Mouse (Mus musculus) retina, embryonic 14.5 days (tissue): ENCODE measurements around the gene Tctex1d1.

Source experiments
- DNase-seq: peaks from one replicate; pipeline ENCODE4 v3.0.0-alpha.2; 2015; ENCODE audit warnings: low spot score

Tctex1d1 gene

GRCm38 (mm10) chr4:102978440-102978839, at the start of gene Tctex1d1:
Gene Tctex1d1, plus strand, starts transcription at chr4:102978606.
- DNase-seq, result peak; percentile 56

DNA sequence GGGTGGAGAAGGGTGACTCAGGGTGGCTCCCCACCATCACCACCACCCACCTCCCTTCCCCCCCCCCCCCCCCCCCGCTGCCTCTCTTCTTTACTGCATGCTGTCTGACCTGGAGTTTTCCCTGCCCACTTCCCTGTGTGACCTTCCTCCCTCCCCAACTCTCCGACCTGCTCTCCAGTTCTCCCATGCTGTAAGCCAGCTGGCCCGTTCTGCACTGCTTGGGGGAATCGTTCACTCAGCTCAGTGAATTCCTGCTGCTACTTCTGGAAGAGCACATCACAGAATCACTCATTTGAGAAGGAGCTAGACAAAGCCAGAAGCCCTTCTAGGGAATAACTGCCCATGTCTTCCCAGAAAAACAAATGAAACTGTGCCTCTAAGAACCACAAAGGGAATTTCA, 48.9 kb upstream of the Tctex1d1 start:
- DNase-seq, result no peak

GRCm38 (mm10) chr4:102930679-102931078, 47.7 kb upstream of the Tctex1d1 start:
- no peak for DNase-seq

DNA sequence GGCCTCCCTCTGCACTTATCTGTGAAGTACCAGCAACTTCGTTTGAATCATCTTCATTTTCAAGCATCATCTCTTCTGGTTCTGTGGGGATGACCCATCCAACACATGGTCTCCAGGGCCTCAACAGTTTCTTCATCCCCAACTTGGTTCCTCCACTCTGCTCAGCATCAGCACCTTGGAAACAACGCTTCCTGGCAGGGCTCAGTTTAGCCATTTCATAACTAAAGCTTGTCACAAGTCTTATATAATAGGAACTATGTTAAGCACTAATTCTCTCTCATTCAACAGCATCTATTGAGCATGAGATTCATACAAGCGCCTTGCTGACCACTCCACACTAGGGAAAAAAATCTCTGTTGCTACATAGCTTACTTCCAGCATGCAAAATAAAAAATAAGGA, 38.1 kb upstream of the Tctex1d1 start:
- DNase-seq, result no peak

DNA sequence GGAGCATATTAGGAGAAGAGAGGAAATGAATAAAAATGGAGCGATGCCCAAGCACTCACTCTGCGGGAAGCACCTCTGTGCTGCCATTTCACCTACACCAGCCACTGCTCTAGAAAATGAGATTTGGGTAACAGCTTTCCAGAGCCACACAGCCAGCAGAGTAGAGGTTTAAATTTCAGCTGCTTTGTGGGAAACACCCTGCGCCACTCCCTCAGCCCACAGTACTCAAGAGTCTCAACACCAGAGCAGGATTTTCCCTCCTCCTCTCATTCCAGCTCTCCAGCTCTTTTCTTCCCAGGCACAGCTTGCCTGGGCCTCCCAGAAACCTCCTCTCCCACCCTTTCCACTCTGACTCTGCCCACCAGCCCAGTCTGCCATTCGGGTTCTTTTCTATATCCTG, 37.7 kb upstream of the Tctex1d1 start:
- no peak for DNase-seq

DNA sequence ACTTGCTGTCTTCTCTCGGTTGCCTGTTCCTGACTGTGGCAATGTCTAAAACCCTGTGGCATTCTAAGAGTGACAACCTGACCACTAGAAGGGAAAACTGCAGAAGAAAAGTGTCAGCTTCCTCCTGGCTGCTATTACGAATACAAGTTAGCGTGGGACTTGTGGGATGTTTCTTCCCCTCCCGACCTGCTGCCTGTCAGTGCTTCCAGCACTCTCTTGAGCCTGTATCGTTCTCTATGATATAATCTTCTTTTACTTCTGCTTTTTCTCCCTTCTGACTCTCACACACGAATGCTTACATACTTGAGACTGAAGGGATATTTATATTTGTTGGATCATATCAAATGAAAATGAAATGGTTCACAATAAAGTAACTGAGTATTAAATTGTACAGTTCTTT, 34.1 kb upstream of the Tctex1d1 start:
- no peak for DNase-seq

DNA sequence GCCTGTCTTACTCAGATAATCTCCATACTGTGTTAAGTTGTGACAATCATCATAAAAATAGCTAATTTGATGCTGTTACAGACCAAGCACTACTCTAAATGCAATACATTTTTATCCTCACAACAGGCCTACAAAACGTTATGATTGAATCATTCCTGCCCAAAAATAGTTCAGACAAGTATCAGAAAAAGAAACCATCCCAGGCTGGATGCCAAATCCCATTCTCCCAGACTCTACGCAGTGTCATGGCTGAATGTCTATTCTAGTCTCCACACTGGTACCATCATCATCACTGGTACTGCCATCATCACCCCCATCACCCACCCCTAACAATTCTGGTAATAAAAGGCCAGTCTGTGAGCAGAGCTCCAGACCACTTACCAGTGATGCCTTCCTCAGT, 25.9 kb upstream of the Tctex1d1 start:
- no peak for DNase-seq

DNA sequence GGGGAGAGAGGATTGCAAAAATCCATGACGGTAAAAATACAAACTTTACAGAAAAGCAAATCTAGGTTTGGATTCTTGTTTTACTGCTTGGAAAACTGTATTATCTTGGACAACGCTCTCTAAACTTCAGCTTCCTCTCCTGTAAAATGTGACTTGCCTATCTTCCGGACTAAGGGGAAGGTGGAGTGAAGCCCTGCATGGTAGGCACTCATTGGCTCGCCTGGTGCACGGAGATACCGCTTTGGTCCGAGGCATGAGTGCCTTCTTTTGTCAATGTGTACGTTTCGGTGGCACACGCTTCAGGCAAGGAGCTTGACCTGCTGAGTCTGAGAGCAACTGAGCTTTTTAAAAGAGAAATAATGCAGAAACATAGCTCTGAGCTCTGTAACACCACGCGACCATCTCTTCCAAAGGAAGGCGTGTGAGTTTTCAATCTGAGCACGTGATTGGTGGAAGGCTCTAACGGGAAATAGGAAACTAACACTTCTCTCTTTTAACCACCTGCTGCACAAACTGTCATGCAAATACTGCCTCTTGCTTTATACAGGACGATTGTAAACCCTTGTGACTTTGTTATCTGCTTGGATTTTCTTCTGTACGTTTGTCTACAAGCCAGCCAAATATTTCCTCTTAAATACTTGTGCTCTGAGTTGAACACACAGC, 23.0 kb upstream of the Tctex1d1 start:
- DNase-seq, result no peak

- DNase-seq, result no peak
Measured at GRCm38 (mm10) chr4:102959409-102959808, 19.0 kb upstream of the Tctex1d1 start.

DNA sequence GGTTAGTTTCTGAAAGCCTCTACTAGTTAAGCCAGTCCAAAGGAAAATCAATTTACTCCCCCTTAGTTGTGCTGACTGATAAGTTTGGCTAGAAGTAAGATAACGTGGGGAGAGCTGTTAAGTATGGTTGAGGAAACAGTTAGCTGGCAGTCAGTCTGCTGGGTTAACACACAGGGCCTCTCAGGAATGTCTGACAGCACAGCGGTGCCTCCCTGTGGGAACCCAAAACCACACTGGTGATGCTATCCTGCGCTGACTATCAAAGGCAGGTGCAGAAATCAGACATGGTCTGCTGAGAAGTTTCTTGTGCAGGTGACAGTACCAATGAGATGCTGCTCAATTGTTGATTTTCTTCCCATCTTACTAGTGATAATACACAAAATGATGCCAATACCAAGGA, 14.2 kb upstream of the Tctex1d1 start:
- no peak for DNase-seq

GRCm38 (mm10) chr4:102967811-102968210, 10.6 kb upstream of the Tctex1d1 start:
- no peak for DNase-seq

DNA sequence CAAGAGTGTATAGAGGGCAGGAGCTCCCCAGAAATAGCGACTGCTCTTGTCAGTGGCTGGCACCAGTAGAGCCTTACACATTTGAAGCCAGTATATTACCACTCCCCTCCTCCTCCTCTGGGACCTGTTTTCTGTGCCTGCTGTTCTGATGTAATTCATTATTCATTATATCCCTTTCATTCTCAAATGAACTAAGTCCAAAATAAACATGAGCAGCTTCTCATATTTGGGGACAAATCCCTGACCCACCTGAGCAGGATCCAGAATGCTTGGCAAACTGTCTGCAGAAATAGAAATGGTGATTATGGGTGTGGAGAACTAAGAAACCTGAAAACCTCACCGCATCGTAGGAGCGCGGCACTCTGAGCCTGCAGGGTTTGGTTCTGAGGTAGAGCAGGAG, 8.8 kb upstream of the Tctex1d1 start:
- no peak for DNase-seq

GRCm38 (mm10) chr4:102971159-102971558, 7.2 kb upstream of the Tctex1d1 start:
- DNase-seq, result no peak

- no peak for DNase-seq
Measured at GRCm38 (mm10) chr4:102972071-102972470, 6.3 kb upstream of the Tctex1d1 start.

DNA sequence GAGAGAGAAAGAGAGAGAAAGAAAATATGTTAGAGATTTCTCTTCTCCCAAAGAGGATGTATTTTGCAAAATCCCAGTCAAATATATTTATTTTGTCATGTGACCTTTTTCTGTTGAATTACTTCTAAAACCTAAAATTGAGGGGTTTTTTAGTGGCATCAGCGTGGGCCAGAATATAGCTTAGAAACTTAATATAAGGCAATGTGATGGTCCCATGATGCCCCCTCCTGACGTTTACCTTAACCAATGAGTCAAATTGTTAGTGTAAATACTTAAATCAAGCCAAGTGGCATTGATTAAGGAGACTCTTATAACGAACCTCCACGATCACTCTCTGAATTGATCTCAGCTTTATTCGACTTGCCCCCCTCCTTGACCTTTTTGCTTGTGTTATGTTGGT, 4.2 kb upstream of the Tctex1d1 start:
- no peak for DNase-seq

DNA sequence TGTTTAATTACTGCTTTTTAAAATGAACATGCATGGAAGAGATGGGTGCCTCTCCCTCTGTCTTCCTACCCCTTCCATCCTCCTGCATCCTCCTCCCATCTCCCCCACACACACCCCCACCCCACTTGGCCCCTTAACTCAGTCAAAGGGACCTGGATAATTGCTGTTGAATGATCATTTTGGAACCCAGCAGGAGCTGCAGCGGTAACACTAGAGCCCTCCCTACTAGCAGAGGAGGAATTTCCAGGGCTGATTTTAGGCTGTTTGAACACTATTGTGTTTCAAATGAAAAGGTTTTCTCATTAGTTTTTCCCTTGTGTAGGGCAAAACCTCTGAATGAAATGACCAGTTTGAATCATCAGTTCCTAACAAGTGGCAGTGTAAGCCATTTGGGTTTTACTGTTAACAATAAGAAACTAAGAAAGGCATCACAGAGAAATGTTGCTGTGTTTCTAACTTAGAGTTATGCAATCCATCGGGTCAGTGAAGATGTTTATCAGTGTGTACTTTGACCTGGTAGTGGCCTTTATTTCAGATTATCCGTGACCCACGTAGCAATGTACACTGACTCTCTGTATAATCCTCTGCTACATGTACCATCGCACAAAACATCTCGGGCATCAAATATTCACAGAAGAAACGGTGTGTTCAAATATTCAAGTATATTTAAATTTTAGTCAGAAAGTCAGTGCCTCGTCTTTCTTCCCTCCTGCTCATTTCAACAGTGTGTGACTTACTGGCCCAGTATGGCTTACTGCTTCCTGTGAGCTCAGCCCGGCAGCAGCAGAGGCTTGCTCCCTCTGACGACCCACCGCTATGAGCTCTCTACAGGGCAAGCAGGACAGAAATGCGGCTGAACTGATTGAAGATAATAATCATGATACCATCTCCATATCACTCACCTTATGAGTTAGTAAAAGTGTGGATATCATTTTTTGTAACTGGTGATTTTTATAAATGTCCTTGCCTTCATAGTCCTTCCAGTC, 1.8 kb upstream of the Tctex1d1 start:
- peak; percentile 59 for DNase-seq

DNA sequence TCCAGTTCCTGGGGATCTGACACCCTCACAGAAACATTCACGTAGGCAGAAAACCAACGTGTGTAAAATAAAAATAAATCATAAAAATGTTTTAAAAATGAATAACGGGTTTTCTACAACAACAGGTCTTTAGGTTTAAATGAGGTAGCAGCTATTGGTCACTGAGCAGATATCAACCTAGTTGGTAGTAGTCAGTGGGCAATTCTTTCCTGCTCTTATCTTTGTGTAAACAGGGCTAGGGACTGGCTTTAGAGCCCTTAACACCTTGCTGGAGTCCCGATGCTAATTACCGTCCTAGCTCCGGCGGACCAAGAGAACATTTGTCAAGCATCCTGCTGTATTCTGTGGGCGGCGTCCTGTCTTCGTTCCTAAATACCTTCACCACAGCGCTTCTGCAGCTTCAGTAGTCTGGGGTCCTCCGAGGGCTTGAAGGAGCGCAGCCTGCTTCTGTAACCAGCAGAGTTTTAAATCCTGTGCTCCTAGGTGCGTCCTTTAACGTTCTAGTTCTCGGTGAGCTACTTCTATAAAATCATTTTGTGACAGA, 556 bp upstream of the Tctex1d1 start:
- DNase-seq, result no peak

- no peak for DNase-seq
Measured at GRCm38 (mm10) chr4:102979385-102979784, 979 bp downstream of the Tctex1d1 start.

- no peak for DNase-seq
Measured at GRCm38 (mm10) chr4:102981709-102982108, 3.3 kb downstream of the Tctex1d1 start.

GRCm38 (mm10) chr4:102986173-102986572, 7.8 kb downstream of the Tctex1d1 start:
- no peak for DNase-seq

- peak; percentile 91 for DNase-seq
Measured at GRCm38 (mm10) chr4:102986917-102987316, 8.5 kb downstream of the Tctex1d1 start.

GRCm38 (mm10) chr4:102987325-102987724, 8.9 kb downstream of the Tctex1d1 start:
- DNase-seq, result peak; percentile 58

DNA sequence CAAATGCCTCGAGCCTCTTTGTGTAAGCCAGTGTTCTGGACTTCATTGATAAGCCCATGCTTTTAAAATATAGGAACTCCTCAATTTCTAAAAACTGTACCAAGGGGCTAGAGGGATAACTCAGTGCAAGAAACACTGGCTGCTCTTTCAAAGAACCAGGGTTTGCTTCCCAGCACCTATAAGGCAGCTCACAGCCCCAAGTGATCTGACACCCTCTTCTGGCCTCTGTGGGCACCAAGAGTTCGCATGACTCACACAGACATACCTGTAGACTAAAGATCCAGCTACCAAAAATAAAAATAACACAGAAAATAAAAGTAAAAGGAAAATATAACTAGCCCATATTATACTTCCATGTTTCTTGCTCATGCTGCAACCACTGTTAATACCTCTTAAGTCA, 9.3 kb downstream of the Tctex1d1 start:
- no peak for DNase-seq
